Mouse (Mus musculus) kidney, postnatal 10 days (tissue): ENCODE data around the gene Sec61g.
"Not testable (repeated sequence)": the region's sequence is repeated elsewhere in the genome, so short reads cannot be mapped to it uniquely, and the experiment has no call there.

Source experiments
- DNase-seq: peaks from one replicate; pipeline ENCODE4 v3.0.0; 2021; ENCODE audit warnings: mixed read lengths

Sec61g gene

DNA sequence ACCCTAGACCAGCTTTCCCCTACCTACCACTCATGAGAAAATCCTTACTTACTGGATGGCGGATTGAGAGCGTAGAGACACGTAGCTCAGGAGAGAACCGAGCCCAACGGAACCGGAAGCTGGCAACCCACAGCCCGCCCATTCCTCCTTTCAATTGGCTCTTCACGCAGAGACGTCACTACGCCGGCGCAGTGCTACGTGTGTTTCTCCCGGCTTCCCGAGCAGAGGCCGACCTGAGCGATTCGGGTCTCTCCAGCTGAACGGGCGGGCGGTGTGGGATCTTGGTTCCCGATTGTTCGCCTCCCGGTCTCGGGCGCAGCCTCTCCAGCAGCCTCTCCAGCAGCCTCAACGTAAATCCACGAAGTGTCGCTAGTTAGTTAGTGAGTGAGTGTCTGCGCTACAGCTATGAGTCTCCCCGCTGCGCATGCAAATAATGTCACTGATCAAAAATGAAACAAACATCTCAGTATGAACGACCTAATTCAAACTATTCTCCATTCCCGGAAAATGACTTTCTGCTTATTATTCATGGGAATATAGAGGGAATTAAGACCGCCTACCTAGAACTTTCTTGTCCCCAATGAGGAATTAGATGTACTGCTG lies at the start of gene Sec61g:
Gene Sec61g (minus strand): TSS at position 433 of the 603 bp plus-strand sequence.
- peak; percentile 95 for DNase-seq

DNA sequence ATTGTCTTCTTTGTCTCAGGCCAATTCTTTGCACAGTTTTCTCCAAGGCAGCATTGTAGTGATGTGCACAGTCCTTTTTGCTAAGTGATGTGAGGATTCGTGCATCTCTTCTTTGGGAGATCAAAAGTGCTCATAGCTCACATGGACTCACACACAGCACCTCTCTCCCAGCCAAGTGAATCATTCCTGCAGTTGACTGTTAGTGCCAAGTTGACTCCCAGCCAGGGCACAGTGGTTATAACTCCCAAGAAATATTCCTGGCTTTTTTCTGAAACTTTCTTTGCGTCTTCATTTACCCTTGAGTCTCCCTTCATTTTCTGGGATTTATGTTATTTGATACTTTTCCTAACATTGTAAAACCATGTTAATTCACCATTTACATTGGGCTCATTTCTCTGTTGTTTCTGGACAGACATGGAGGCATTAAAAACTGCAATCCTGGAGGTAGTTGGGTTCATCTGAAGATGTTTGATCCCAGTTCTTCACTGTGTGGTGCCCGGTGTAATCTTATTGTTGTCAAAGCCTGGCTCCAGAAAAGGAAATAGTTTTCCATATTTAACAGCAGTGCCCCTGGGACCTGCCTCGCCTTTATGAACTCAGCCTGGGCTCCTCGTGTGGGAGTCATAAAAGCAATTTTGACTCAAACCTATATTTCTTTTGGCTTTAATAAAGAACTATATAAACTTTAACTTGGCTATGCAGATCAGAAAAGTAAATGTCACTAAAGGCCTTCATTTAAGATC lies 38.3 kb upstream of the Sec61g start:
- no peak for DNase-seq

DNA sequence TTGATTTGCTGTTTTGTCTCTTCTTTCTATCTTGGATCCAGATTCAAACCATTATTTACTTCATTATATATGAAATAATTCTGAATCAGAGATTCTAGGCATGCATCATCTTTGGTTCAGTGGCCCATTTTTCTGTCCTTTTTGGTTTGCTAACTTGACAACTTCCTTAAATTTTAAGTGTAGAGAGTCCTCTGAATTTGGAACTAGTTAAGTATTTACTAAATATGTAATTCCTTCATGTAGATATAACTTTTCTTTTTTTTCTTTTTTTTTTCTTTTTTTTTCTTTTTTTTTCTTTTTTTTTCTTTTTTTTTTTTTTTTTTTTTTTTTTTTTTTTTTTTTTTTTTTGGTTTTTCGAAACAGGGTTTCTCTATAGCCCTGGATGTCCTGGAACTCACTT lies 29.1 kb upstream of the Sec61g start:
- DNase-seq, result no peak

DNA sequence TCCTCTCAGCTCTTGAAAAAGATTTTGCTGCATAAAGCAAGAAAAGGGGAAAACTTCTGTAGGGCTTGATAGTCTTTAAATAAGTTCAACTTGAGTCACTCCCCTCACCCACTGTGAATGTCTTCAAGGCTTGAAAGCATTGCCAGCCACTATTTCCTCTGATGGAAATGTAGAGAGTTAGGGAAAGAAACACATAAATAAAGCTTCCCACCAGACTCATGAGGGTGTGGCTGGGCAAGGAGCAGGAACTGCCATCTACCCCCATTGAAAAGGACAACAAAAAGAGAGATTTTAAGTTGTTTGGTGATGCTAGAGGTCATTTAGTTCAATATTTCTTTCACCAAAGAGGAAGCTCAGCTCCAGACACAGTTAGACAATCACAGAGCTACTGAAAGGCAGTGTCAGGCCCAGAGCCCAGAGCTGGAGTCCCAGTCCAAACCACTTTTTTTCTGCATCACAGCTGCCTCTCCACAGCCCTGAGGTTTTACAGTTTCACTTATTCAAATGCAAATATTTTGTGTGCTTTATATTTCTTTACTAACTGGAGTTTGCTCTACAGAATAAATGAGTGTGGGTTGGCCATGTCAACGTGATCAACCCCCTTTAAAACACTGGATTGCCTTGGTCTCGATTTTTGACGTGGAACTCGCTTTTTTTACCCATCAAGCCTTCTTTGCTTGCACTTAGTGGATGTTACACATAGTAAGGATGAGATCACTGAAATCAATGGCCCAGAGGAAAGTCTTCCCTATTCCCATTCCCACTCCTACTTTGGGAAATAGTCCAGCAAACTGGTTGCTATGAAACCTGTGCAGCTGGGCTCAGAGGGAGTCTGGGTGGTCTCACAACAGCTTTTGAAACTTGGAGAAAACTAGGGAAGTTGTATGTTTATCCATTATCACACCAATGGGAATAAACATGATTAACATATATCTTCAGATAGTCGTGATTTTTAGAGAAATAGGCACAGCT lies 26.6 kb upstream of the Sec61g start:
- no peak for DNase-seq

DNA sequence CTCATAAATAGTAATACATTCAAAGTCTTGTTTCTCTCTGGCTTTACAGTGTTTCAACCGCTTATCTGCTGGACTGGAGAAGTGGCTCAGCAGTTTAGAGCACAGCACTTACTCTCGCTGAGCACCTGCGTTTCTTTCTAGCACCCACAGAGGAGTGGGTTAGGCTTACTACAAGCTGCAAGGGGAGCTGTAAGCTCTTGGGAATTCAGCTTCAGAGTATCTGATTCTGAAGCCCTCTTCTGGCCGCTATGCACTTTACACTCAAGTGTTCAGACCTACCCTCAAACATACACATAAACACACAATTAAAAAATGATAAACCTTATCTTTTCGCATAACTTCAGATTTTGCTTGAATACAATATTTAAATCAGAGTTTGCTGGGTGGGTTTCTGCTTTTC lies 24.6 kb upstream of the Sec61g start:
- DNase-seq, result peak; percentile 30

DNA sequence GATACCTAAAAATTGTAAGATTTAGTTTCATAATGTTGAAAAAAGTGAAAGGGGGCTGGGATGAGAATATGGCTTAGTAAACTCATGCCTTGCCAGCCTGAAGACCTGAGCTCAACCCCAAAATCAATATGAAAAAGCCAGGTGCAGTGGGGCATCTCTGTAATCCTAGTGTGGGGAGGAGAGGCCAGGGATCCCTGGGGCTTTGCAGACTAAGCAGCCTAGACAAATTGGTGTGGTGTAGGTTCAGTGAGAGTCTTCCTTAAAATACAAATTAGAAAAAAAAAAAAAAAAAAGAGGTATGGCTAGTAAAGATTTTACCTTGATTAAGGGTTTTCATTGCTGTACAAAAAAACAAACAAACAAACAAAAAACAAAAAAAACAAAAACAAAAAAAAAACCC lies 20.6 kb upstream of the Sec61g start:
- DNase-seq, result no peak

DNA sequence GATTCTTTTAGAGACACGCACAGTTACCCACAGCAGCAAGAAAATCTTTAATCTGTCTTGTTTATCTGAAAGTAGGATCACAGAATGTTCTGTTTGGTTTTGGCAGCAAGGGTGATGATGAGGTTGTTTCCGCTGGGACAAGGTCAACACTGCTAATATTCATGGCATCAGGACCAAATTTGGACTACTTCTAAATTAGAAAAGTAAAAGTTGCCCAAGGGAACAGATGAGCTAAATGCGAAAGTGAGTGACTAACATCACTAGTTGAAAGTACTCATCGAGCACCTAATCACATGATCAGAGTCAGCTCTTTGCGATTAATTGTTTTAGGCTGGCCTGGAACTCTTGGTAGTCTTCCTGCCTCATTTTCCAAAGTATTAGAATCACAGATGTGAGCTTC lies 20.1 kb upstream of the Sec61g start:
- DNase-seq, result no peak

DNA sequence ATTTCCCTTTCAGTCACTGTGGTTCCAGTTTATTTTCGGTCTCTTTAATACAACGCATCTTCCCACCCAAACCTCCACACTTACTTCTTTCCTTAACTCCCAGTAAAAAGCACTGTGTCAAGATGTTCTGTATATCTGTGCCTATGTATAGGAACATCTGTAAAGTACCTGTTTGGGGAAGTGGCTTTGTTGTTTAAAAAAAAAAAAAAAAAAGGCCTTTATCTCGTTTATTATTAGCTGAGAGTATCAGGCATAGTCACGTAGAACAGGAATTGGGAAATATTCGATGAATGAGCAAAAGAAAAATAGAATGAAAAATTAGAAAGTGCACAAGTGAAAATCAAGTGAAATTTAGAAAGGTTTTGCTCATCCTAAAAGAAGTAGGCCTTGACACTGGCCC lies 19.5 kb upstream of the Sec61g start:
- no peak for DNase-seq

DNA sequence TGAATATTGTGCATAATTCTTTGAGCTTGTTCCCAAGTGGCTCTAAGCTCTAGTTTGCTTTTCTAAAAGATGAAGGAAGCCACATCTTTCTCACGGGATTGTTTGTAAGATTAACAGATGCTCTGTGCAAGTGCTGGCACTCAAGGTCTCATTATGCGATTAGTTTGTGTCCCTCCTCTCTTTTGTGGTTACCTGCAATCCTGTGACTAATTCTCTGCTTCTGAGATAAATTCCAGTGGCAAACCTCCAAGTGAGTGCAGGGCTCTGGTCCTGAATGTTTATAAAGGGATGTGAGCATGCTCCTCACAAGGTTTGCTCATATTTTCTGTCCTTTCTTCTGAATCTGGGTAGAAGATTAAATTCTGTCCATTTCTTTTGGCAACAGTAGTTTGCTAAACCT lies 18.2 kb upstream of the Sec61g start:
- DNase-seq, result no peak

DNA sequence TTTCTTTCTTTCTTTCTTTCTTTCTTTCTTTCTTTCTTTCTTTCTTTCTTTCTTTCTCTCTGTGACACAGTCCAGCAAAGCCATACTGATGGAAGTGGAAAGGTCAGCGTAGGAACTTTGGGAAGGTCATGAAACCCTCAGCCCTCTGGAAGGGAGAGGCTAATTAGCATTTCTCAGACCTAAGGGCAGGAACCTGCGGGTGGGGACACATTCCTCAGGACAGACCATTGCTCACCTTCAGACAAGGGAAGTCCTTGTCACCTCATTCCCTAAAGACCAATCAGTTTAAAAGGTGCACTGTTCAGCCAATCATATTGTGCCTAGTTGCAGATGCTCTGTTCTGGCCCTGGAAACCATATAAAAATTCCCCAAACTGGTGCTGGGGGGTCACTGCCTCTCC lies 17.4 kb upstream of the Sec61g start:
- DNase-seq, result no peak

DNA sequence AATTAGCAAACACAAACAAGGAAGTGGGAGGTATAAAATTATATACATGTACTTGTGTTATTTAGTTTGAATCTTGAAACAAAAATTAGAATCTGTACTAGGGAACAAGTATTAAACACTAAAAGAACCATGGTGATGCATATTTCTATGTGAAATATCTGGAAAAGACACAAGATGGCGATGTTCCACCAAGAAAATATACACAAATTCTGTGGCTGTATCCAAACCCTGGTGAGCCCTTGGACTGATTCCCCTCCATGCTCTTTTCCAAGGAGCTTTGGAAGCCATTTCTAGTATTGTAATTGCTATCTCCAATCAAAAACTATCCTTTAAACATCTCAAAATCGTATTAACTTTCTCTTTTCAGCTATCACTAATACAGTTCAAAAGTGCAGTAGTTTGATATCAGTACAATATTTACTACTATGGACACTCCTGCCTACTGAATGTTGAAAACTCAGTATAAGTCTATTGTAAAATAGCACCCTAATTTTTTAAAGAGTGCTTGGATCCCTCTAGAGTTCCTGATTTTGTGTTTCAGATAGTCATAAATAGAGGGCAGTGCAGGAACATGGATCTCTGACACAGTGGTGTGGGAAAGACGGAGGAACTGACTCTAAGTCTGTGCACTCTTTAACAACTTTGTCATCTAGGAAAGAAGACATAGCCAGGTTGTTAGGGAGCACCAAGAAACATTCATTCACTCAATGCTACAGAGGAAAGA lies 16.8 kb upstream of the Sec61g start:
- DNase-seq, result peak; percentile 20

DNA sequence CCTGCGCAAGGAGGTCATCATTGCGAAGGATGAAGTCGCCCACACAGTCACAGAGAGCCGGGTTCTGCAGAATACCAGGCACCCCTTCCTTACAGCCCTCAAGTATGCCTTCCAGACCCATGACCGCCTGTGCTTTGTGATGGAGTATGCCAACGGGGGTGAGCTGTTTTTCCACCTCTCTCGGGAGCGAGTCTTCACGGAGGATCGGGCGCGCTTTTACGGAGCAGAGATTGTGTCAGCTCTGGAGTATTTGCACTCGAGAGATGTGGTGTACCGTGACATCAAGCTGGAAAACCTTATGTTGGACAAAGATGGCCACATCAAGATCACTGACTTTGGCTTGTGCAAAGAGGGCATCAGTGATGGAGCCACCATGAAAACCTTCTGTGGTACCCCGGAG lies 6.8 kb upstream of the Sec61g start:
- not testable (repeated sequence) for DNase-seq

DNA sequence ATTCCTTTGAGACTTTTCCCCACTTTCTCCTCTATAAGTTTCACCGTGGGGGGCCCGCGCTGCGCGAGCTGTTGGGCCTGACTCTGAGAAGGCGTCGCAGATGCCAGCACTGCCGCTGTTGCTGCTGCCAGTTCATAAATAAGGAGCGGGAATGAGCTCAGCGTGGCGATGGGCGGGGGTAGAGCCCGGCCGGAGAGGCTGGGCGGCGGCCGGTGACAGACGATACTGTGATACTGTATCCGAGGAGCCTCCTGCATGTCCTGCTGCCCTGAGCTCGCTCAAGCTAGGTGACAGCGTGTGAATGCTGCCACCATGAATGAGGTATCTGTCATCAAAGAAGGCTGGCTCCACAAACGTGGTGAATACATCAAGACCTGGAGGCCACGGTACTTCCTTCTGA lies 5.9 kb upstream of the Sec61g start:
- DNase-seq, result not testable (repeated sequence)

DNA sequence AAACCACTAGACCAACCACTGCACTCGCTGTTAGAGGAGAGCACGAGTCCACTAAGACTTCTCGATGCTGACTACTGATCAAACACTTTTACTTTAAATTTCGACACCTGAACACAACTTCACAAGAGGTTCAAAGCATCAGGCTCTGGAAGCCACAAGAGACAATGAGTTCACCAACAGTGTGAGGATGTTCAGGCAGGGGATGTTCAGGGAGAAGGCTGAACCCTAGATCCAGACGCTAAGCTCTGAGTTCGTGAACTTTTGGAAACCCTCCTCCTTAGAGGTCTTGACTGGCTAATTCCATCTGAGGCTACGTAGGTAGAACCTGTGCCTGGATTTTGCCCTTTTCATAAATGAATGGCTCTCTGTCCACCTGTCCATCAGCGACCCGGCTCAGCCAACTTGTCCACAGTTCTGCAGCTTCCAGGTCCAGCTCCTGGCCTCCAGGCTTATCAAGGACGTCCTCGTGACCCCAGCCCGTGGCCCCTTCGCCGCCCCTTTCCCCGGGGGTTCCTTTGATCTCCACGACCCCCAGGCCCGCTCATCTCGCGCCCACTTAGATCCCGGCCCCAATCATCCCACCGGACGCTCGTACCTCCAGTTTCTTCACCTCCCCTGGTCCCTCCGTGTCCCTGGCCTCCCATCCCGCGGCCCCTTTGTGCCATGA lies 766 bp downstream of the Sec61g start:
- DNase-seq, result peak; percentile 42

DNA sequence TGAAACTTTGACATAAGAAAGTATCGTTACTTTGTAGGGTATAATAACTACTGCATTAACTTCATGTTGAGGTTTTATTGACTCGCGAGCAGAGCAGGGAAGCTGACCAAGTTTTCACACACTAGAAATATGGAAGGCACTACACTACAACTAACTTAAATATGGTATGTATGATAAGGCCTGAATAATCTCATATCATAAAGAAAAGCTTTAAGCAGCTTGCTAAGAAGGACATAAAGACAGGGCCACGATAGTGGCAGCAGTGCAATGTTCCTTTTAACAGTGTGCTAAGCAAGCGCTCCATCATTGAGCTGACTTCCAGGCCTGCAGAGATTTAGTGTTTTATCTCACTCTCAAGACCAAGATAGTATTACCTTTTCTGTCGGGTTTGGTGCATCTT lies 2.3 kb downstream of the Sec61g start:
- no peak for DNase-seq

DNA sequence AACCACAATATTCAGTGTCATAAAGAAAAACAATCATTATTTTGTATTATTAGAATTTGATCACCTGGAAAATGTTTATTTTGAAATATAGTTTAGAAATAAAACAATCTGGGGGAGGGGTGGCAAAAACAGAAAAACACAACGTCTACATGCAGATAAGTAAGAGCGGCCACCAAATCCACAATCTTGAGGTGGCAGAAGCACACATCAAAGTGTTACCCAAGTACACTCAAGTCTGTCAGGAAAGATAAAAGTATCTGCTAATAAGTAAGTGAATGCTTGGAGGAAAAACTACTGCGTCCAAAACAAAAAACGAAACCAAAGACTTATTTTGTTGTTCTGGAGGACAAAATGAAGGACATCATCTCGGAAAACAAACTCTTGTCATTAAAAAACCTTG lies 5.1 kb downstream of the Sec61g start:
- DNase-seq, result no peak

DNA sequence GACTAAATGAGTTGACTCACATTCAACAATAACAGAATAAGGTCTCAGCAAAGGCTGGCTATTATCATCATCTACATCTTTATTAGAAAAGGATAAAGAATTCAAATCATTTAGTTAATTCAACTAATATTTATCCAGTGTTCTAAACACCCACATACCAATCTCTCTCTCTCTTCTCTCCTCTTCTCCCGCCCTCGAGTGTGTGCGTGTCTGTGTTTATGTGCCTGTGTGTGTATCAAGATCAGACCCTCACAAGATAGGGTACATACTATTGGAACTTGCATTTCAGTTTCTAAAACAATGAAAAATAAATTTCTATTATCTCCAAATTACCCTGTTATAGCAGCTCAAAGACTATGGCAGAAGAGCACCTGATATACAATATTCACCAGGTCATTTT lies 5.5 kb downstream of the Sec61g start:
- no peak for DNase-seq

DNA sequence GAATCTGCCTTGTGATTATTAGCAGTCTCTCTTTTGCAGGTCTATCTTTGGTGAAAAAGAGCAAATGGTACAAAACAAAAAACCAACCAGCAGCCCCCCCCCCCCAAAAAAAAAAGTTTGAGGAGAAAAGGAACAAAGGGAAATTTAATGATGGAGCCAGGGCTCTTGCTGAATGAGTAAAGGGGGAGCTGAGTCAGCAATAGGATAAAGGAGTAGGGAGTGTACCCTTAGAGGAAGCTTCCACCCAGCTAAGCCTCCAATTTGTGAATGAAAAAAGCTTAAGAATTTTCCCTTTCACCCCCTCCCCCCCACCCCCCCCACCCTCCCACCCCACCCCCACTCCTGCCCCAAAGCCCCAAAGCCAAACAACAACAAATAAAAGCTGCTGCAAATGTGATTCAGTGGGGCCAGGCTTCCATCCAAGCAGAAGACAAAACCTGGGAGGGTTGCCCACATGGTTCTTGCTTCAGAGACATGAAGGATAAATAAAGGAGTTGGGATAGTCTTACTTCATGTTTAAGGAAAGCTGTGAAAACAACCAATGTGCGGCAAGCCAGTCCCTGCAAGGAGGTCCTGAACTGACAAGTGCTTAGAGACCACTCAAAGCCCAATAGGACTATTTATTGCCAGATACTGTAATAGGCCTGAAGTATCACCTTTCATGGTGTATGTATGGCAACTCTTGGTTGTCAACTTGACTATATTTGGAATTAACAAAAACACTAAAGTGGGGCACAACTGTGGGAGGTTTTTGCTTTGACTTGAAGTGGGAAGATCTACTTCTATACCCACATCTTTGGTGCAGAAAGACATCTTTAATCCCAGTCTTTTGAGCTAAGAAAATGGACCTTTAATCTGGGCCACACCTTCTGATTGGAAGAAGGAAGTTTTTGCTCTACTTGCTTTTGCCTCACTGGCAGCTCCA lies 9.3 kb downstream of the Sec61g start:
- DNase-seq, result no peak
